30 mouse cellular contexts compared by ENCODE assay signal in genomic region chr11:6440171-6440570, GRCm38 (mm10).
"Had no signal": no experiment of that assay in that cellular context is flagged by ENCODE, and none has a peak within 500 bp of the region (broad histone marks: within the 10 kb centered on the region; RNA-seq: fewer than 3 reads in every experiment).

No protein-coding gene starts in this region.

- ATAC-seq: liver, embryonic 12.5 days; liver, postnatal 0 days; lung, postnatal 0 days; midbrain, embryonic 13.5 days; midbrain, embryonic 16.5 days had no signal

- H3K4me3 ChIP-seq: limb, embryonic 10.5 days; limb, embryonic 12.5 days; limb, embryonic 13.5 days; limb, embryonic 15.5 days; liver, embryonic 12.5 days; liver, embryonic 13.5 days; liver, embryonic 15.5 days; lung, embryonic 15.5 days; megakaryocyte, embryonic 14.5 days; midbrain, embryonic 10.5 days; midbrain, embryonic 12.5 days; midbrain, embryonic 13.5 days; myocyte; neural tube, embryonic 12.5 days had no signal

- H3K27me3 ChIP-seq: limb, embryonic 12.5 days; limb, embryonic 13.5 days; limb, embryonic 15.5 days; liver, embryonic 12.5 days; liver, embryonic 13.5 days; liver, embryonic 15.5 days; lung, embryonic 15.5 days; megakaryocyte, embryonic 14.5 days; midbrain, embryonic 12.5 days; midbrain, embryonic 13.5 days; neural tube, embryonic 12.5 days had no signal

- H3K4me2 ChIP-seq: limb, embryonic 12.5 days; limb, embryonic 13.5 days; limb, embryonic 15.5 days; liver, embryonic 11.5 days; liver, embryonic 12.5 days; liver, embryonic 13.5 days; liver, embryonic 15.5 days; lung, embryonic 14.5 days; lung, embryonic 15.5 days; midbrain, embryonic 12.5 days; midbrain, embryonic 13.5 days; neural tube, embryonic 12.5 days had no signal

- DNase-seq: left cerebral cortex, postnatal 4 days; liver; liver, embryonic 13.5 days; liver, postnatal 0 days; lung, adult 18-20 months; lung, adult 2 months; lung, embryonic 14.5 days; lung, postnatal 10 days; lung, postnatal 14 days; lung, postnatal 36 days; lung, postnatal 4 days; midbrain, embryonic 14.5 days had no signal

- H3K9me3 ChIP-seq: limb, embryonic 10.5 days; limb, embryonic 12.5 days; limb, embryonic 13.5 days; limb, embryonic 15.5 days; liver, embryonic 12.5 days; liver, embryonic 13.5 days; liver, embryonic 15.5 days; lung, embryonic 15.5 days; megakaryocyte, embryonic 14.5 days; midbrain, embryonic 10.5 days; midbrain, embryonic 12.5 days; midbrain, embryonic 13.5 days; neural tube, embryonic 12.5 days had no signal

- H3K9ac ChIP-seq: limb, embryonic 12.5 days; limb, embryonic 13.5 days; limb, embryonic 15.5 days; liver, embryonic 12.5 days; liver, embryonic 13.5 days; liver, embryonic 14.5 days; liver, embryonic 15.5 days; liver, postnatal 0 days; lung, embryonic 14.5 days; lung, embryonic 15.5 days; midbrain, embryonic 12.5 days; midbrain, embryonic 13.5 days; neural tube, embryonic 12.5 days had no signal

- H3K27ac ChIP-seq: limb, embryonic 10.5 days; limb, embryonic 12.5 days; limb, embryonic 13.5 days; limb, embryonic 15.5 days; liver, embryonic 12.5 days; liver, embryonic 13.5 days; liver, embryonic 14.5 days; liver, embryonic 15.5 days; lung, embryonic 15.5 days; macrophage; midbrain, embryonic 10.5 days; midbrain, embryonic 12.5 days; midbrain, embryonic 13.5 days; neural tube, embryonic 12.5 days had no signal

- H3K4me1 ChIP-seq: limb, embryonic 12.5 days had no signal
